Mouse (Mus musculus): ENCODE data around the gene Rnf187.

GRCm38 (mm10) chr11:58916879-58917744, 21.6 kb downstream of the Rnf187 start:
- TF ChIP-seq GATA1 (IDR thresholded peaks at IDR 0.05; ENCODE audit: borderline replicate concordance, low read length) = no peak
- TF ChIP-seq FLI1 (IDR thresholded peaks at IDR 0.05; ENCODE audit: low read length) = no peak

All from megakaryocyte, embryonic 14.5 days (primary cell).